Mouse (Mus musculus): Measurements from ENCODE around the gene Nyap2. TPM values are rescaled to one million over a fixed set of nuclear protein-coding genes. Genes with fewer than 3 reads are reported as not detected.

The Nyap2 gene
- polyA plus RNA-seq (2012; ENCODE audit: insufficient read depth, low replicate concordance), result not detected in 2 replicates

GRCm38 (mm10) chr1:81076831-81077664, at the start of gene Nyap2:
TSS of gene Nyap2 (plus strand) at chr1:81076950.
- no peaks in the 10 kb centered on the region for H3K9me3 ChIP-seq
- H3K4me1 ChIP-seq, result no peaks in the 10 kb centered on the region
- no peak within 1 kb of the TSS for H3K4me3 ChIP-seq (replicated peaks)
- no peaks in the 10 kb centered on the region for H3K27me3 ChIP-seq (replicated peaks)
- no peaks in the 10 kb centered on the region for H3K36me3 ChIP-seq (replicated peaks; ENCODE audit: low read length)
- TF ChIP-seq GATA1 (IDR thresholded peaks at IDR 0.05; ENCODE audit: borderline replicate concordance, low read length) (no peak), FLI1 (IDR thresholded peaks at IDR 0.05; ENCODE audit: low read length) (no peak)

- Histone ChIP-seq H3K9me3 (no peaks in the 10 kb centered on the region), H3K27me3 (replicated peaks) (no peaks in the 10 kb centered on the region), H3K4me1 (no peaks in the 10 kb centered on the region), H3K36me3 (replicated peaks; ENCODE audit: low read length) (no peaks in the 10 kb centered on the region), H3K4me3 (replicated peaks) (no peak overlapping the region)
- TF ChIP-seq GATA1 (IDR thresholded peaks at IDR 0.05; ENCODE audit: borderline replicate concordance, low read length), result no peak
- no peak for TF ChIP-seq FLI1 (IDR thresholded peaks at IDR 0.05; ENCODE audit: low read length)
Observed at GRCm38 (mm10) chr1:81042907-81043868, 33.6 kb upstream of the Nyap2 start.

DNA sequence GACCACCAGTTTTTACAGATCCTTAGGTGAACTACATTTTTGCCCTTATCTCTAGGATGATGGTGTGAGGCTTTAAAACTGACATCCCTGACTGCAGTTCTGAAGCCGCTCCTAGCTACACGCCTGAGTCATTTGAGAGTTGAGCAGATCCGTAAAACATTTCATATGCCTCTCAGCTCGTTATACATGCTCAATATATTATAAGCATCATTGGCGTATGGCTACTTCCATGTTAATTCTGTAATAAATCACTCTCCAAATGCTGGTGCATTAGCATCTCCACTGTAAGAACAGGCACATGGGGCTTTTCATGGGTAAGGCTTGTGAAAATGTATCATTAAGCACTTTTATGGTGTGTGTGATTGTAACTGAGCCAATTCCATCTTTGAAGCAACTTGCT, 18.4 kb upstream of the Nyap2 start:
- no peaks in the 10 kb centered on the region for H3K27me3 ChIP-seq (replicated peaks)
- H3K9me3 ChIP-seq, result no peaks in the 10 kb centered on the region
- TF ChIP-seq FLI1 (IDR thresholded peaks at IDR 0.05; ENCODE audit: low read length), result no peak
- no peak for TF ChIP-seq GATA1 (IDR thresholded peaks at IDR 0.05; ENCODE audit: borderline replicate concordance, low read length)
- H3K4me3 ChIP-seq (replicated peaks), result no peak overlapping the region
- H3K36me3 ChIP-seq (replicated peaks; ENCODE audit: low read length), result no peaks in the 10 kb centered on the region
- H3K4me1 ChIP-seq, result no peaks in the 10 kb centered on the region

DNA sequence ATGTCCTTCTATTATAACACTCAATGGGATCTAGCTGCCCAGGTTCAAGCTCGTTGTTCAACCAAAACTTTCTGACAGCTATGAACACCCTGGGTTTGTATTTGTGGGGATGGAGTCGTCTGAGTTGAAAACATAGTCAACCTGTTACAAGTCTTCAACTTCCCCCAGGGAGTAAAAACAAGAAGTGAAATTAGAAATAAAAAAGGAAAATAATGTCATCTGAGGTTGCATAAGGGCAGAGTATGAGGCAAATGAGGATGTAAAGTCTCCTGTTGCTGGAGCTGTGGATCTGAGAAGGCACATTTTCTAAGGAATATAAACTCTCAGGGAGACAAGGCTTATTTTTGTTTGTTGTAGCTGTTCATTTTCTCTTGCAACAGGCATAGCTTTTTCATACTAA, 17.9 kb upstream of the Nyap2 start:
- no peaks in the 10 kb centered on the region for H3K27me3 ChIP-seq (replicated peaks)
- H3K4me3 ChIP-seq (replicated peaks), result no peak overlapping the region
- no peaks in the 10 kb centered on the region for H3K9me3 ChIP-seq
- no peaks in the 10 kb centered on the region for H3K4me1 ChIP-seq
- H3K36me3 ChIP-seq (replicated peaks; ENCODE audit: low read length), result no peaks in the 10 kb centered on the region
- TF ChIP-seq GATA1 (IDR thresholded peaks at IDR 0.05; ENCODE audit: borderline replicate concordance, low read length), result no peak
- TF ChIP-seq FLI1 (IDR thresholded peaks at IDR 0.05; ENCODE audit: low read length), result no peak

DNA sequence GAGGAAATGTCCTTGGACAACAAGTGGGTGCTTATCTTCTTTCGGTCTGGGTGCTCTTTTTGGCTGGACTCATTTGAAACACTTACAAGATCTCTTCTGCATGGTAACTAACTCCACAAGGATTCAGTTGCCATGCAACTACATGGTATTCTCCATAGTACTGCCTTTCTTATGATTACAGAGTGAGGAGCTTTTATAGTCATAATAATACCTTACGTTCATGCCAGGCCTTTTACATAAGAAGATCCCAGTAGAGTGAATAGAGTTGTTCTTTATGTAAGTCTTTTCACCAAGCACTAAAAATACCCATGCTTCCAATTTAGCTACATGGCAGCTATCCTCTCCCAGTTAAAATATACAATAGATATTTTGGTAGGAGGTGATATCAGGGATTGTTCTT, 13.9 kb upstream of the Nyap2 start:
- Histone ChIP-seq H3K27me3 (replicated peaks) (no peaks in the 10 kb centered on the region), H3K4me1 (no peaks in the 10 kb centered on the region), H3K36me3 (replicated peaks; ENCODE audit: low read length) (no peaks in the 10 kb centered on the region), H3K9me3 (no peaks in the 10 kb centered on the region), H3K4me3 (replicated peaks) (no peak overlapping the region)
- TF ChIP-seq GATA1 (IDR thresholded peaks at IDR 0.05; ENCODE audit: borderline replicate concordance, low read length), result no peak
- TF ChIP-seq FLI1 (IDR thresholded peaks at IDR 0.05; ENCODE audit: low read length), result no peak

- H3K4me1 ChIP-seq, result no peaks in the 10 kb centered on the region
- H3K9me3 ChIP-seq, result no peaks in the 10 kb centered on the region
- H3K4me3 ChIP-seq (replicated peaks), result no peak overlapping the region
- H3K36me3 ChIP-seq (replicated peaks; ENCODE audit: low read length), result no peaks in the 10 kb centered on the region
- no peaks in the 10 kb centered on the region for H3K27me3 ChIP-seq (replicated peaks)
- no peak for TF ChIP-seq FLI1 (IDR thresholded peaks at IDR 0.05; ENCODE audit: low read length)
- TF ChIP-seq GATA1 (IDR thresholded peaks at IDR 0.05; ENCODE audit: borderline replicate concordance, low read length), result no peak
Observed at GRCm38 (mm10) chr1:81076259-81076658, 491 bp upstream of the Nyap2 start.

DNA sequence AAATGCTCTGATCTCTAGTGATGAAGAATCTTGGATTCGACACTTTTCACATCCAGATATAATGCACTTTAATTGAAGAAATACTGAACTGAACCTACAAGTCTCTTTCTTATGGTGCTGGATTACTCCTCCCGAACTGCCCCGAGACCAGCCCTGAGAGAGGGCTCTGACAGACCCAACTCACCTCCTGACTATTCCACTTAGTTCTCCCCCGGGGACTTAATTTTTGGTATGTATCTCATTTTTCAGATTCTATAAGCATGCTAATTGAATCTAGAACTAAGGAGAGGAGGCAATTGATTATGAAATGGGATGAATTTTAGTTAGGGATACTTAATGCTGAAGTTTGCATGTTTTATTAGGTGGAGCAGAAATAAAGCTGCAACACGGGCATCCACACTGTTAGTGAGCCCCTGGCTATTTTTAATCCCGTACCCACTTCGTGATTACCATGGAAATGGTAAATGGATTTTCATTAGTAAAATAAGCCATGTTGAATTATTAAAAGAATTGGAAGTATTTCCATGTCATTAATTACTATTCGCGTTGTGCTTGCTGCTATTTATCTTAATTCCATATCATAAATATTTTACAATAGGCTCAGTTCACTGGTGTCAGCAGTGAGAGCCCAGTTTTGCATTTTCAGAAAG, 1.0 kb downstream of the Nyap2 start:
- H3K36me3 ChIP-seq (replicated peaks; ENCODE audit: low read length), result no peaks in the 10 kb centered on the region
- no peak overlapping the region for H3K4me3 ChIP-seq (replicated peaks)
- no peaks in the 10 kb centered on the region for H3K9me3 ChIP-seq
- no peaks in the 10 kb centered on the region for H3K27me3 ChIP-seq (replicated peaks)
- no peaks in the 10 kb centered on the region for H3K4me1 ChIP-seq
- no peak for TF ChIP-seq GATA1 (IDR thresholded peaks at IDR 0.05; ENCODE audit: borderline replicate concordance, low read length)
- TF ChIP-seq FLI1 (IDR thresholded peaks at IDR 0.05; ENCODE audit: low read length), result no peak

DNA sequence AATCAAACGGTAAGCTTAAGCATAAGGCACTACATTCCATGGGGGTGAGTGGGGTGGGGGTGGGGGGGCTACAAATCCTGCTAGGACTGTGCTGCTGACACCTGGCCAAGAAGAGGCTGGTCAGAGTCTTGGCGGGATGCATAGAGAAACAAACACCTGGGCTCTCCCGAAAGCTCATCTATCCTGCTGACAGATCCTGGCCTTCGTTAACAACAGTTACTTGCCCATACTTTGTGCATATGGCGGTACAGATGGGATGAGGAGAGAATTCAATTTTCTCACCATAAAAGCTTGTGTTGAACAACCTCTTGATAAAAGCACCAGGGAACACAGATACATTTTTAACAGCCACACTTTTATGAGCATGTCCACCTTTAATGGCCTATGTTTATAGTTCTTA, 10.7 kb downstream of the Nyap2 start:
- Histone ChIP-seq H3K4me3 (replicated peaks) (no peak overlapping the region), H3K36me3 (replicated peaks; ENCODE audit: low read length) (no peaks in the 10 kb centered on the region), H3K4me1 (no peaks in the 10 kb centered on the region), H3K27me3 (replicated peaks) (no peaks in the 10 kb centered on the region), H3K9me3 (no peaks in the 10 kb centered on the region)
- TF ChIP-seq GATA1 (IDR thresholded peaks at IDR 0.05; ENCODE audit: borderline replicate concordance, low read length), result no peak
- TF ChIP-seq FLI1 (IDR thresholded peaks at IDR 0.05; ENCODE audit: low read length), result no peak

- H3K27me3 ChIP-seq (replicated peaks), result no peaks in the 10 kb centered on the region
- H3K4me3 ChIP-seq (replicated peaks), result no peak overlapping the region
- TF ChIP-seq GATA1 (IDR thresholded peaks at IDR 0.05; ENCODE audit: borderline replicate concordance, low read length), result no peak
- no peak for TF ChIP-seq FLI1 (IDR thresholded peaks at IDR 0.05; ENCODE audit: low read length)
- H3K9me3 ChIP-seq, result no peaks in the 10 kb centered on the region
- H3K4me1 ChIP-seq, result no peaks in the 10 kb centered on the region
- H3K36me3 ChIP-seq (replicated peaks; ENCODE audit: low read length), result no peaks in the 10 kb centered on the region
Observed at GRCm38 (mm10) chr1:81090400-81090799, 13.7 kb downstream of the Nyap2 start.
